Mouse (Mus musculus): Measurements from ENCODE around the gene Nadk.

GRCm38 (mm10) chr4:155599901-155600825 is 38.0 kb downstream of the Nadk start:
- TF ChIP-seq CTCF (conservative IDR thresholded peaks at IDR 0.05; ENCODE audit: low read length), result no peak
- TF ChIP-seq POU5F1 (IDR thresholded peaks at IDR 0.05; ENCODE audit: borderline replicate concordance, low read length), result no peak
- no peak for TF ChIP-seq NANOG (IDR thresholded peaks at IDR 0.05; ENCODE audit: borderline replicate concordance, low read length)

Data from E14TG2a.4 (cell line).